Mouse (Mus musculus): ENCODE data around the gene Hmgb1.

DNA sequence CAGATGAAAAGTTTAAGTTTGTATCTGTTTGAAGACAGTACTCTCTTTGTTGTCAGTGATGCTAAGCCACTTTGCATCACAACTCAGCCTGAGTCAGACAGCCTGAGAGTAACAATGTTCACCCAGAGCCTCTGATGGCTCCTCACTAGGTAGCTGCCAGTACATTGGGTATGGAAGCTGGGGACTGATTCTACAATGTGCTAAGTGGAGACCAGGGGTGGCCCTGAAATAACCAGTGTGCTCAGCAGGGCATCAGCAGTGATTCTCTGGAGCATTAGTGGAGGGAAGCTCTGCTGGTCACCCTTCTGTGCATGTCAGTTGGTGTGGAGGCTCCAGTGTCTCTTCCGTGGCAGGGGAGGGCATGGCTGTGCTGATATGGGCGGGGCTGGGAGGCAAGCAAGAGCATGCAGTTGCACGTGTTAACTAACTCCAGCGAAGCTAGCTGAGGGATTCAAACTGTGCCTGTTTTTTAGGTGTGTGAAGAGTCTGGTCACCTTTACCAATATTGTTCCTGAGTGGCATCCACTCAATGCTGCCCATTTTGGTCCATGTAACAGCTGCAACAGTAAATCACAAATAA, 19.6 kb upstream of the Hmgb1 start:
- TF ChIP-seq EP300 (IDR thresholded peaks at IDR 0.05; ENCODE audit: low read depth), result no peak
- TF ChIP-seq CTCF (IDR thresholded peaks at IDR 0.05; ENCODE audit: low read depth), result no peak

All from liver, postnatal 0 days (tissue).